Mouse (Mus musculus) CH12.LX (cell line): Measurements from ENCODE around the gene 4931428F04Rik. TPM values are rescaled to one million over a fixed set of nuclear protein-coding genes. Genes with fewer than 3 reads are reported as not detected.

Source experiments
- DNase-seq: peaks from one replicate; pipeline ENCODE4 v3.0.0-alpha.2; 2013; ENCODE audit errors: extremely low read depth
- H3K27ac ChIP-seq: 2 replicates; pipeline ENCODE4 v1.5.1; 2012; ENCODE audit warnings: low read depth, mild to moderate bottlenecking, control low read depth, moderate library complexity; ENCODE audit not compliant: insufficient read depth
- H3K27me3 ChIP-seq: replicated peaks from 2 replicates; pipeline ENCODE3; 2012; ENCODE audit warnings: inconsistent platforms
- H3K36me3 ChIP-seq, 2 experiments: replicated peaks in 1 of 2; 2 replicates each; pipeline versions ENCODE3 to v1.6.1; 2012; ENCODE audit warnings: inconsistent platforms in 1 of 2, low read length in 1 of 2, mild to moderate bottlenecking in 1 of 2, mixed read lengths in 1 of 2, moderate library complexity in 1 of 2; ENCODE audit not compliant: control insufficient read depth in 1 of 2, insufficient read depth in 1 of 2
- H3K4me1 ChIP-seq, 2 experiments: 2 replicates each; pipeline ENCODE4 v1.6.1; 2012; ENCODE audit warnings: inconsistent platforms in 1 of 2, moderate library complexity in 1 of 2; ENCODE audit not compliant: insufficient read depth in 2 of 2, control insufficient read depth in 1 of 2
- H3K4me2 ChIP-seq: 2 replicates; pipeline ENCODE4 v1.6.1; 2012; ENCODE audit warnings: low read depth, mild to moderate bottlenecking, control low read depth; ENCODE audit not compliant: poor library complexity, insufficient read depth, severe bottlenecking
- H3K4me3 ChIP-seq, 3 experiments: fragments of 150-350 bp in 1 of 3; sonication (generic) in 1 of 3; replicated peaks in 1 of 3; 2 replicates each; pipeline versions ENCODE3 to v1.5.1; 2011 to 2012; ENCODE audit warnings: low read depth in 2 of 3, low read length in 2 of 3, mild to moderate bottlenecking in 2 of 3, moderate library complexity in 2 of 3, control low read depth in 1 of 3, improper control_type of control experiment in 1 of 3, inconsistent platforms in 1 of 3, mixed read lengths in 1 of 3; ENCODE audit not compliant: poor library complexity in 1 of 3
- H3K79me2 ChIP-seq: replicated peaks from 2 replicates; pipeline ENCODE4 v1.6.1; 2012; ENCODE audit warnings: mild to moderate bottlenecking, moderate library complexity; ENCODE audit not compliant: control insufficient read depth, poor library complexity, insufficient read depth, severe bottlenecking; ENCODE audit errors: extremely low read depth
- H3K9ac ChIP-seq: 2 replicates; pipeline ENCODE4 v1.6.1; 2012; ENCODE audit warnings: low read depth, mild to moderate bottlenecking, control low read depth, moderate library complexity; ENCODE audit not compliant: insufficient read depth
- H3K9me3 ChIP-seq: replicated peaks from 2 replicates; pipeline ENCODE3; 2012; ENCODE audit warnings: low read length, inconsistent platforms, mixed read lengths
- CTCF ChIP-seq, 2 experiments: IDR thresholded peaks in 1 of 2; conservative IDR thresholded peaks in 1 of 2; 2 replicates each; pipeline ENCODE4 v1.5.1; 2011 to 2012; ENCODE audit warnings: low read depth in 2 of 2, low read length in 2 of 2, improper control_type of control experiment in 1 of 2, inconsistent platforms in 1 of 2, mild to moderate bottlenecking in 1 of 2, moderate library complexity in 1 of 2
- ETS1 ChIP-seq: conservative IDR thresholded peaks from 2 replicates; pipeline ENCODE4 v1.6.1; 2012; ENCODE audit warnings: low read depth, mild to moderate bottlenecking, inconsistent platforms, low read length, improper control_type of control experiment, moderate library complexity
- HCFC1 ChIP-seq: IDR thresholded peaks from 2 replicates; pipeline ENCODE4 v1.6.1; 2012; ENCODE audit warnings: low read depth, mild to moderate bottlenecking, inconsistent platforms, low read length, improper control_type of control experiment
- IRF4 ChIP-seq: IDR thresholded peaks from 2 replicates; pipeline ENCODE4 v1.6.1; 2014; ENCODE audit warnings: low read depth, mild to moderate bottlenecking, inconsistent platforms, low read length, improper control_type of control experiment
- JUND ChIP-seq: conservative IDR thresholded peaks from 2 replicates; pipeline ENCODE4 v1.6.1; 2011; ENCODE audit warnings: low read depth, low read length, improper control_type of control experiment
- KAT2A ChIP-seq: IDR thresholded peaks from 2 replicates; pipeline ENCODE4 v1.6.1; 2012; ENCODE audit warnings: low read length, improper control_type of control experiment, inconsistent platforms; ENCODE audit not compliant: insufficient replicate concordance
- MAFK ChIP-seq: IDR thresholded peaks from 2 replicates; pipeline ENCODE4 v1.6.1; 2011; ENCODE audit warnings: low read length, improper control_type of control experiment; ENCODE audit not compliant: insufficient replicate concordance
- MAX ChIP-seq: IDR thresholded peaks from 2 replicates; pipeline ENCODE4 v1.6.1; 2011; ENCODE audit warnings: low read length, improper control_type of control experiment
- MAZ ChIP-seq: IDR thresholded peaks from 2 replicates; pipeline ENCODE4 v1.6.1; 2012; ENCODE audit warnings: low read depth, mild to moderate bottlenecking, inconsistent platforms, low read length, improper control_type of control experiment, moderate library complexity
- MEF2A ChIP-seq: IDR thresholded peaks from 2 replicates; pipeline ENCODE4 v1.6.1; 2014; ENCODE audit warnings: low read depth, mild to moderate bottlenecking, inconsistent platforms, low read length, improper control_type of control experiment, borderline replicate concordance
- MYC ChIP-seq: IDR thresholded peaks from 2 replicates; pipeline ENCODE4 v1.6.1; 2011; ENCODE audit warnings: low read depth, mild to moderate bottlenecking, improper control_type of control experiment, low read length
- NELFE ChIP-seq: IDR thresholded peaks from 2 replicates; pipeline ENCODE4 v1.6.1; 2011; ENCODE audit warnings: low read depth, low read length, improper control_type of control experiment
- NRF1 ChIP-seq: IDR thresholded peaks from 2 replicates; pipeline ENCODE4 v1.6.1; 2014; ENCODE audit warnings: low read depth, mild to moderate bottlenecking, inconsistent platforms, low read length, improper control_type of control experiment, moderate library complexity
- PAX5 ChIP-seq: IDR thresholded peaks from 2 replicates; pipeline ENCODE4 v1.6.1; 2012; ENCODE audit warnings: low read length, inconsistent platforms, mixed read lengths
- POLR2A ChIP-seq: IDR thresholded peaks from 2 replicates; pipeline ENCODE4 v1.6.1; 2011; ENCODE audit warnings: low read depth, mild to moderate bottlenecking, improper control_type of control experiment, low read length
- RAD21 ChIP-seq: IDR thresholded peaks from 2 replicates; pipeline ENCODE4 v1.6.1; 2011; ENCODE audit warnings: low read depth, mild to moderate bottlenecking, low read length, improper control_type of control experiment, moderate library complexity
- RCOR1 ChIP-seq: conservative IDR thresholded peaks from 2 replicates; pipeline ENCODE4 v1.6.1; 2012; ENCODE audit warnings: low read depth, mild to moderate bottlenecking, inconsistent platforms, low read length, improper control_type of control experiment
- SIN3A ChIP-seq: IDR thresholded peaks from 2 replicates; pipeline ENCODE4 v1.6.1; 2012; ENCODE audit warnings: low read length, improper control_type of control experiment, inconsistent platforms
- SMC3 ChIP-seq: IDR thresholded peaks from 2 replicates; pipeline ENCODE4 v1.6.1; 2011; ENCODE audit warnings: low read depth, low read length, improper control_type of control experiment
- TBP ChIP-seq: conservative IDR thresholded peaks from 2 replicates; pipeline ENCODE4 v1.6.1; 2011; ENCODE audit warnings: low read depth, low read length, improper control_type of control experiment
- USF2 ChIP-seq: conservative IDR thresholded peaks from 2 replicates; pipeline ENCODE4 v1.6.1; 2011; ENCODE audit warnings: low read depth, low read length, improper control_type of control experiment
- dilution Hi-C: fragments of 300-500 bp; cut with MboI; formaldehyde crosslinking; loops from 2 replicates; pipeline ENCODE4 v1.14.3; 2020; ENCODE audit warnings: low sequenced_read_pairs; ENCODE audit not compliant: extremely low pct_unique_long_range_greater_than_20kb, extremely low pct_ligation_motif_present
- in situ Hi-C: fragments of 300-500 bp; cut with MboI; formaldehyde crosslinking; loops from 3 replicates; pipeline ENCODE4 v1.14.3; 2019; ENCODE audit warnings: low sequenced_read_pairs, low pct_ligation_motif_present, low pct_unique_long_range_greater_than_20kb, mixed read lengths
- polyA plus RNA-seq: library from polyadenylated mRNA; unstranded; fragments of >175 nt; gene quantifications from 2 replicates; pipeline ENCODE4 v1.2.1, GENCODE M21; 2012; ENCODE audit warnings: low read depth; ENCODE audit not compliant: insufficient read length
- total RNA-seq, 2 experiments: library from RNA; depleted of rRNA; stranded (reverse); fragments of 300-350 nt in 1 of 2; fragments of >200 nt in 1 of 2; gene quantifications; 2 replicates each; pipeline ENCODE4 v1.2.3; 2012 to 2014

Gene 4931428F04Rik
- total and polyA plus RNA-seq, 3 experiments: 2.7 to 9.1 (median 4.7) TPM

GRCm38 (mm10) chr8:105288958-105289732, 519 bp downstream of the 4931428F04Rik start (continued):
- TF ChIP-seq KAT2A (no peak), PAX5 (no peak), JUND (0 out of 2 replicates have a peak, but pooled peaks have one; percentile 14), SMC3 (0 out of 2 replicates have a peak, but pooled peaks have one; percentile 11), MAZ (no peak), IRF4 (no peak; the same call in none of the 2 replicates), MEF2A (no peak; the same call in 1 of the 2 replicates), NELFE (peak; percentile 57), MYC (0 out of 2 replicates have a peak, but pooled peaks have one; percentile 44), MAFK (no peak), HCFC1 (peak; percentile 53), TBP (peak; percentile 85), SIN3A (peak; percentile 68), POLR2A (peak; percentile 80), USF2 (no peak)

- in situ Hi-C loops (loop anchor here (10.0 kb wide), 1 partner anchor 163 kb away; no protein-coding TSS in a partner anchor), dilution Hi-C loops (no loop called here)
- no peak overlapping the region for H3K27ac ChIP-seq
- peak; percentile 21; the same call in 1 of the 2 replicates for TF ChIP-seq SMC3
- no peak for TF ChIP-seq NRF1
- peak in 1 of 2 experiments; percentile 38; a peak in 2 of 4 replicates for TF ChIP-seq CTCF (conservative IDR thresholded peaks at IDR 0.05 in 1 of 2, IDR thresholded peaks at IDR 0.05 in 1 of 2; ENCODE audit: low read depth in 2 of 2, low read length in 2 of 2)
- H3K27me3 ChIP-seq: no peaks in the 10 kb centered on the region
- H3K36me3 ChIP-seq: peaks cover 7 to 37% of the 10 kb centered on the region in 2 experiments
- H3K9ac ChIP-seq: peak overlapping the region; percentile 41; the same call in 1 of the 2 replicates
- H3K9me3 ChIP-seq: no peaks in the 10 kb centered on the region
- H3K4me3 ChIP-seq: peak overlapping the region in 2 of 3 experiments; percentile 34 to 63
- peak overlapping the region; percentile 79 for H3K4me2 ChIP-seq
- peaks cover 5 to 23% of the 10 kb centered on the region in 2 experiments for H3K4me1 ChIP-seq
- no peaks in the 10 kb centered on the region for H3K79me2 ChIP-seq
- DNase-seq: no peak
Observed at GRCm38 (mm10) chr8:105288231-105288630, 1.4 kb downstream of the 4931428F04Rik start.

GRCm38 (mm10) chr8:105286907-105287306, 2.8 kb downstream of the 4931428F04Rik start:
- H3K27ac ChIP-seq: no peak overlapping the region
- no peaks in the 10 kb centered on the region for H3K27me3 ChIP-seq
- no peaks in the 10 kb centered on the region for H3K9me3 ChIP-seq
- no peak overlapping the region for H3K9ac ChIP-seq
- in situ Hi-C loops: loop anchor here (10.0 kb wide), 1 partner anchor 162 kb away; no protein-coding TSS in a partner anchor
- no peaks in the 10 kb centered on the region for H3K79me2 ChIP-seq
- peaks cover 5 to 23% of the 10 kb centered on the region in 2 experiments for H3K4me1 ChIP-seq
- TF ChIP-seq RAD21 (peak; percentile 33), MAX (no peak), CTCF (conservative IDR thresholded peaks at IDR 0.05 in 1 of 2, IDR thresholded peaks at IDR 0.05 in 1 of 2; ENCODE audit: low read depth in 2 of 2, low read length in 2 of 2) (peak in 1 of 2 experiments; percentile 52; a peak in 2 of 4 replicates), RCOR1 (no peak), ETS1 (no peak), SMC3 (no peak)
- dilution Hi-C loops: no loop called here
- H3K4me2 ChIP-seq: no peak overlapping the region
- H3K36me3 ChIP-seq: peaks cover 13 to 40% of the 10 kb centered on the region in 2 experiments
- DNase-seq: no peak
- no peak overlapping the region for H3K4me3 ChIP-seq
